Mouse (Mus musculus) heart, embryonic 12.5 days (tissue): ENCODE data around the gene Ccdc61. TPM values are rescaled to one million over a fixed set of nuclear protein-coding genes. Genes with fewer than 3 reads are reported as not detected.
A peak's percentile ranks its signal among the peaks of the same experiment; 100 is the strongest.

Experiments used
- ATAC-seq: fragments of 200-750 bp; cut with Nextera tagmentation; 2 replicates; pipeline ENCODE4 v1.8.0; 2017; ENCODE audit warnings: moderate TSS enrichment, moderate library complexity; ENCODE audit not compliant: insufficient number of reproducible peaks, low FRiP score
- H3K27ac ChIP-seq: fragments of 300-500 bp; sonication (generic); 2 replicates; pipeline ENCODE4 v1.5.1; 2016; ENCODE audit warnings: mild to moderate bottlenecking, moderate library complexity; ENCODE audit not compliant: poor library complexity, severe bottlenecking
- H3K27me3 ChIP-seq: fragments of 300-500 bp; sonication (generic); replicated peaks from 2 replicates; pipeline ENCODE4 v1.6.1; 2016; ENCODE audit warnings: mild to moderate bottlenecking, moderate library complexity
- H3K36me3 ChIP-seq: fragments of 300-500 bp; sonication (generic); 2 replicates; pipeline ENCODE4 v1.6.1; 2016; ENCODE audit warnings: mild to moderate bottlenecking, moderate library complexity
- H3K4me1 ChIP-seq: fragments of 300-500 bp; sonication (generic); replicated peaks from 2 replicates; pipeline ENCODE4 v1.6.1; 2016; ENCODE audit warnings: mild to moderate bottlenecking
- H3K4me2 ChIP-seq: fragments of 300-500 bp; sonication (generic); 2 replicates; pipeline ENCODE4 v1.6.1; 2016; ENCODE audit warnings: mild to moderate bottlenecking, moderate library complexity
- H3K4me3 ChIP-seq: fragments of 300-500 bp; sonication (generic); 2 replicates; pipeline ENCODE4 v1.5.1; 2016; ENCODE audit warnings: mild to moderate bottlenecking
- H3K9ac ChIP-seq: fragments of 300-500 bp; sonication (generic); 2 replicates; pipeline ENCODE4 v1.6.1; 2016; ENCODE audit warnings: mild to moderate bottlenecking, moderate library complexity
- H3K9me3 ChIP-seq: fragments of 300-500 bp; sonication (generic); replicated peaks from 2 replicates; pipeline ENCODE4 v1.6.1; 2016; ENCODE audit warnings: mild to moderate bottlenecking, moderate library complexity
- WGBS: fragments of 180-500 bp; shearing (Covaris S2); methylation state at CpG from one replicate; pipeline ENCODE4 v1.1.7; 2016; 5-methylcytosine and 5-hydroxymethylcytosine counted together
- polyA plus RNA-seq: library from polyadenylated mRNA; unstranded; fragments of >200 nt; fragmentation: Nextera tagmentation; extraction: Ambion mirVana; gene quantifications from 2 replicates; pipeline ENCODE4 v1.2.1, GENCODE M21; 2016

Gene Ccdc61
- polyA plus RNA-seq, 1 experiment from 2014 or later, result 24.0 TPM

DNA sequence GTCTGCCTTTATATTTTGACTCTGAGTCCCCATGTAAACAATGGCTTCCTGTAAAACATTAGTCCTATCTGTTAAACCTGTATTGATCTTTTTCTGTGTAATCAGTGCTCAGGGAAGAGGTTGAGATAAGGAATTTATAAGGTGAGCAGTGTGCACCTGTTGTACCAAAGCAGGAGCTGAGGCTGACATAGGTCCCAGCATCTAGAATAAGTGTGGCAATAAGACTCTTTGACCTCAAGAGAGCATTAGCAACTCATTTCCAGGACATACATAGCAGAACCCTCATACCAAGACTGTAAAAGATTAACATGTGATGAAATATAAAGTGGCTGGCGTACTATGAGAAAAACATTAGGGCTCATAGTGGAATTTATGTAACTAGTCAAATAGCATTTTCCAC lies 61.8 kb downstream of the Ccdc61 start:
- Histone ChIP-seq H3K9me3 (no peaks in the 10 kb centered on the region), H3K4me2 (no peak overlapping the region), H3K27me3 (no peaks in the 10 kb centered on the region), H3K9ac (no peak overlapping the region), H3K4me3 (no peak overlapping the region), H3K4me1 (0 out of 2 replicates have a peak, but pooled peaks cover 3% of the 10 kb centered on the region), H3K27ac (no peak overlapping the region), H3K36me3 (no peaks in the 10 kb centered on the region)
- 77% methylated on average over 1 of the region's 1 CpGs for WGBS
- no peak for ATAC-seq

- H3K9ac ChIP-seq, result no peak overlapping the region
- 34% methylated on average over 5 of the region's 5 CpGs for WGBS
- no peak for ATAC-seq
- no peak overlapping the region for H3K4me2 ChIP-seq
- H3K27ac ChIP-seq, result no peak overlapping the region
- H3K9me3 ChIP-seq, result no peaks in the 10 kb centered on the region
- H3K4me3 ChIP-seq, result no peak overlapping the region
- no peaks in the 10 kb centered on the region for H3K27me3 ChIP-seq
- H3K36me3 ChIP-seq, result no peaks in the 10 kb centered on the region
- H3K4me1 ChIP-seq, result peaks cover 7% of the 10 kb centered on the region
Measured at GRCm38 (mm10) chr7:18844811-18845210, 65.4 kb downstream of the Ccdc61 start.

- peak overlapping the region; percentile 49 for H3K4me3 ChIP-seq
- ATAC-seq, result no peak
- no peak overlapping the region for H3K9ac ChIP-seq
- H3K4me2 ChIP-seq, result peak overlapping the region; percentile 82
- H3K27me3 ChIP-seq, result no peaks in the 10 kb centered on the region
- H3K36me3 ChIP-seq, result no peaks in the 10 kb centered on the region
- WGBS, result 57% methylated on average over 1 of the region's 1 CpGs
- no peaks in the 10 kb centered on the region for H3K9me3 ChIP-seq
- H3K27ac ChIP-seq, result no peak overlapping the region
- peaks cover 8% of the 10 kb centered on the region for H3K4me1 ChIP-seq
Measured at GRCm38 (mm10) chr7:18841174-18841567, 69.0 kb downstream of the Ccdc61 start.

Other genes with a start within 250 kb of the Ccdc61 start
- gene Psg20, start 224.2 kb downstream of the Ccdc61 start, polyA plus RNA-seq, result not detected in 2 replicates
- not detected in 2 replicates for gene Psg22, start 192.3 kb downstream of the Ccdc61 start, polyA plus RNA-seq
- gene Psg19, start 111.9 kb downstream of the Ccdc61 start, polyA plus RNA-seq, result not detected in 2 replicates
- gene Psg17, start 88.8 kb downstream of the Ccdc61 start, polyA plus RNA-seq, result not detected in 2 replicates
- 0.17 and 0.31 TPM in 2 replicates for gene Mill2, start 70.4 kb downstream of the Ccdc61 start, polyA plus RNA-seq
- gene Pglyrp1, start 39.1 kb downstream of the Ccdc61 start, polyA plus RNA-seq, result 0.83 and 0.96 TPM in 2 replicates
- gene Nova2, start 15.5 kb upstream of the Ccdc61 start, polyA plus RNA-seq, result 0.60 and 0.64 TPM in 2 replicates
- gene Nanos2, start 77.0 kb upstream of the Ccdc61 start, polyA plus RNA-seq, result not detected in 2 replicates
- gene Mypop, start 80.8 kb upstream of the Ccdc61 start, polyA plus RNA-seq, result 2.7 and 3.0 TPM in 2 replicates
- 21.3 and 22.8 TPM in 2 replicates for gene Irf2bp1, start 93.6 kb upstream of the Ccdc61 start, polyA plus RNA-seq
- 0.37 TPM in 1 of 2 replicates, not detected in the other for gene Foxa3, start 113.1 kb upstream of the Ccdc61 start, polyA plus RNA-seq
- gene Sympk, start 114.0 kb upstream of the Ccdc61 start, polyA plus RNA-seq, result 33.2 TPM in 2 replicates
- not detected in 2 replicates for gene Rsph6a, start 144.3 kb upstream of the Ccdc61 start, polyA plus RNA-seq
- gene Dmwd, start 165.8 kb upstream of the Ccdc61 start, polyA plus RNA-seq, result 15.4 and 15.5 TPM in 2 replicates
- 16.4 and 17.2 TPM in 2 replicates for gene Dmpk, start 173.4 kb upstream of the Ccdc61 start, polyA plus RNA-seq
- 7.1 and 7.2 TPM in 2 replicates for gene Six5, start 184.2 kb upstream of the Ccdc61 start, polyA plus RNA-seq
- gene Gm4969, start 208.0 kb upstream of the Ccdc61 start, polyA plus RNA-seq, result 2.2 TPM in 2 replicates
- 10.2 and 11.2 TPM in 2 replicates for gene Fbxo46, start 209.4 kb upstream of the Ccdc61 start, polyA plus RNA-seq
- gene Qpctl, start 238.9 kb upstream of the Ccdc61 start, polyA plus RNA-seq, result 10.0 TPM in 2 replicates
- 101 TPM in 2 replicates for gene Snrpd2, start 239.3 kb upstream of the Ccdc61 start, polyA plus RNA-seq